Mouse (Mus musculus) kidney, postnatal 10 days (tissue): ENCODE measurements around the gene Olfr588-ps1.
A peak's percentile ranks its signal among the peaks of the same experiment; 100 is the strongest.
"Not testable (repeated sequence)": the region's sequence is repeated elsewhere in the genome, so short reads cannot be mapped to it uniquely, and the experiment has no call there.

ENCODE experiments used
- DNase-seq: peaks from one replicate; pipeline ENCODE4 v3.0.0; 2021; ENCODE audit warnings: mixed read lengths

The Olfr588-ps1 gene

GRCm38 (mm10) chr7:103140579-103140978 is at the start of gene Olfr588-ps1:
Gene Olfr588-ps1, plus strand, starts transcription at chr7:103140879.
- DNase-seq = no peak

GRCm38 (mm10) chr7:103097420-103097819 is 43.3 kb upstream of the Olfr588-ps1 start, which contains the start of gene Olfr585:
Gene Olfr585, plus strand, starts transcription at chr7:103097720.
- DNase-seq = no peak

- peak; percentile 5 for DNase-seq
Measured at GRCm38 (mm10) chr7:103119406-103119805, 21.3 kb upstream of the Olfr588-ps1 start.

GRCm38 (mm10) chr7:103125538-103125937 is 15.1 kb upstream of the Olfr588-ps1 start, which contains the start of gene Olfr586:
Gene Olfr586, minus strand, starts transcription at chr7:103125638.
- DNase-seq = no peak

- no peak for DNase-seq
Measured at GRCm38 (mm10) chr7:103156256-103156655, 15.6 kb downstream of the Olfr588-ps1 start, which contains the start of gene Olfr589. Gene Olfr589, minus strand, starts transcription at chr7:103156356.

- no peak for DNase-seq
Measured at GRCm38 (mm10) chr7:103169697-103170096, 29.0 kb downstream of the Olfr588-ps1 start.

- DNase-seq = no peak
Measured at GRCm38 (mm10) chr7:103178240-103178639, 37.6 kb downstream of the Olfr588-ps1 start, which contains the start of gene Olfr591. Gene Olfr591, minus strand, starts transcription at chr7:103178340.

- not testable (repeated sequence) for DNase-seq
Measured at GRCm38 (mm10) chr7:103184503-103184902, 43.8 kb downstream of the Olfr588-ps1 start, which contains the start of gene Olfr592. Gene Olfr592, plus strand, starts transcription at chr7:103184803.
